Mouse (Mus musculus) limb, embryonic 14.5 days (tissue): Measurements from ENCODE around the gene Gm20388. TPM values are rescaled to one million over a fixed set of nuclear protein-coding genes. Genes with fewer than 3 reads are reported as not detected.

Experiments used
- ATAC-seq: fragments of 200-750 bp; cut with Nextera tagmentation; 2 replicates; pipeline ENCODE4 v1.8.0; 2017; ENCODE audit warnings: low read depth, moderate number of reproducible peaks, moderate TSS enrichment; ENCODE audit not compliant: low FRiP score
- DNase-seq: peaks from one replicate; pipeline ENCODE4 v3.0.0-alpha.2; 2015; ENCODE audit warnings: low spot score
- H3K27ac ChIP-seq: fragments of 300-500 bp; sonication (generic); replicated peaks from 2 replicates; pipeline ENCODE4 v1.5.1; 2014; ENCODE audit warnings: low read depth, mild to moderate bottlenecking, low read length, moderate library complexity, mixed read lengths
- H3K27me3 ChIP-seq: fragments of 300-500 bp; sonication (generic); 2 replicates; pipeline ENCODE4 v1.6.1; 2014; ENCODE audit warnings: low read length, mixed read lengths; ENCODE audit not compliant: control insufficient read depth, insufficient read depth
- H3K36me3 ChIP-seq: fragments of 300-500 bp; sonication (generic); 2 replicates; pipeline ENCODE4 v1.6.1; 2014; ENCODE audit warnings: mild to moderate bottlenecking, low read length, moderate library complexity, mixed read lengths; ENCODE audit not compliant: control insufficient read depth, insufficient read depth
- H3K4me1 ChIP-seq: fragments of 300-500 bp; sonication (generic); 2 replicates; pipeline ENCODE4 v1.6.1; 2014; ENCODE audit warnings: antibody characterized with exemption, low read length, mixed read lengths; ENCODE audit not compliant: control insufficient read depth, insufficient read depth
- H3K4me2 ChIP-seq: fragments of 300-500 bp; sonication (generic); replicated peaks from 2 replicates; pipeline ENCODE4 v1.6.1; 2014; ENCODE audit warnings: low read depth, mild to moderate bottlenecking, low read length, moderate library complexity; ENCODE audit not compliant: severe bottlenecking
- H3K4me3 ChIP-seq: fragments of 300-500 bp; sonication (generic); replicated peaks from 2 replicates; pipeline ENCODE4 v1.5.1; 2014; ENCODE audit warnings: low read length
- H3K9ac ChIP-seq: fragments of 300-500 bp; sonication (generic); 2 replicates; pipeline ENCODE4 v1.6.1; 2014; ENCODE audit warnings: mild to moderate bottlenecking, low read depth, low read length, moderate library complexity; ENCODE audit not compliant: severe bottlenecking
- H3K9me3 ChIP-seq: fragments of 300-500 bp; sonication (generic); 2 replicates; pipeline ENCODE4 v1.6.1; 2016; ENCODE audit warnings: low read length; ENCODE audit not compliant: control insufficient read depth
- POLR2A ChIP-seq: fragments of 200-500 bp; IDR thresholded peaks from 2 replicates; pipeline ENCODE4 v1.8.0; 2012; ENCODE audit warnings: inconsistent platforms, mild to moderate bottlenecking, moderate library complexity, borderline replicate concordance; ENCODE audit not compliant: insufficient read depth, insufficient read length; ENCODE audit errors: extremely low read depth
- WGBS: fragments of 180-500 bp; shearing (Covaris S2); extraction: QIAGEN DNeasy Blood & Tissue Kit; methylation state at CpG from one replicate; pipeline ENCODE4 v1.1.7; 2014; 5-methylcytosine and 5-hydroxymethylcytosine counted together
- polyA plus RNA-seq, 2 experiments: library from polyadenylated mRNA; depleted of rRNA in 1 of 2; stranded (reverse) in 1 of 2; unstranded in 1 of 2; fragments of >200 nt; fragmentation: Nextera tagmentation in 1 of 2; extraction: Ambion mirVana in 1 of 2; gene quantifications; 2 replicates each; pipeline versions ENCODE4 v1.2.1 to v1.2.3; 2012 to 2014

Gm20388 gene
- polyA plus RNA-seq, 2 experiments = 1.9 to 49.9 TPM

GRCm38 (mm10) chr8:124216951-124217350, 4306.3 kb downstream of the Gm20388 start:
- no peaks in the 10 kb centered on the region for H3K4me1 ChIP-seq
- TF ChIP-seq POLR2A = no peak
- no peaks in the 10 kb centered on the region for H3K9me3 ChIP-seq
- no peak overlapping the region for H3K4me3 ChIP-seq
- ATAC-seq (no peak), DNase-seq (no peak)
- no peak overlapping the region for H3K27ac ChIP-seq
- no peak overlapping the region for H3K4me2 ChIP-seq
- no peak overlapping the region for H3K9ac ChIP-seq
- no peaks in the 10 kb centered on the region for H3K27me3 ChIP-seq
- no peaks in the 10 kb centered on the region for H3K36me3 ChIP-seq

GRCm38 (mm10) chr8:124229883-124230282, 4319.2 kb downstream of the Gm20388 start:
- 73% methylated on average over 2 of the region's 2 CpGs for WGBS
- Histone ChIP-seq H3K27me3 (no peaks in the 10 kb centered on the region), H3K4me3 (no peak overlapping the region), H3K9ac (no peak overlapping the region), H3K4me2 (no peak overlapping the region), H3K27ac (no peak overlapping the region), H3K4me1 (peaks cover 17% of the 10 kb centered on the region), H3K9me3 (no peaks in the 10 kb centered on the region), H3K36me3 (no peaks in the 10 kb centered on the region)
- no peak for TF ChIP-seq POLR2A
- DNase-seq (no peak), ATAC-seq (no peak)

GRCm38 (mm10) chr8:124230496-124231175, 4320.0 kb downstream of the Gm20388 start:
- DNase-seq (no peak), ATAC-seq (0 out of 2 replicates have a peak, but pooled peaks have one; percentile 2)
- Histone ChIP-seq H3K9ac (no peak overlapping the region; the same call in 1 of the 2 replicates), H3K9me3 (no peaks in the 10 kb centered on the region), H3K4me1 (peaks cover 17% of the 10 kb centered on the region), H3K4me3 (peak overlapping the region; percentile 89), H3K27me3 (no peaks in the 10 kb centered on the region), H3K27ac (no peak overlapping the region), H3K4me2 (peak overlapping the region; percentile 94), H3K36me3 (no peaks in the 10 kb centered on the region)
- TF ChIP-seq POLR2A = no peak
- WGBS = 53% methylated on average over 8 of the region's 8 CpGs

GRCm38 (mm10) chr8:124231176-124231484, 4320.5 kb downstream of the Gm20388 start, which contains the start of gene Galnt2:
TSS of gene Galnt2 (plus strand) at chr8:124231391.
- H3K27me3 ChIP-seq = no peaks in the 10 kb centered on the region
- H3K4me2 ChIP-seq = peak within 1 kb of the TSS; percentile 94
- TF ChIP-seq POLR2A = no peak
- peak; percentile 84 for DNase-seq
- H3K27ac ChIP-seq = peak within 1 kb of the TSS; percentile 55; the same call in 1 of the 2 replicates
- H3K9ac ChIP-seq = peak within 1 kb of the TSS; percentile 87
- peaks cover 17% of the 10 kb centered on the region for H3K4me1 ChIP-seq
- ATAC-seq = peak; percentile 89
- H3K9me3 ChIP-seq = no peaks in the 10 kb centered on the region
- no peaks in the 10 kb centered on the region for H3K36me3 ChIP-seq
- 3% methylated on average over 8 of the region's 53 CpGs for WGBS
- peak within 1 kb of the TSS; percentile 89 for H3K4me3 ChIP-seq

GRCm38 (mm10) chr8:124231485-124232279, 4321.0 kb downstream of the Gm20388 start:
- peak; percentile 83 for ATAC-seq
- DNase-seq = peak; percentile 29

More at GRCm38 (mm10) chr8:124231485-124232279, 4321.0 kb downstream of the Gm20388 start:
- Histone ChIP-seq H3K27ac (peak overlapping the region; percentile 55; the same call in 1 of the 2 replicates), H3K4me1 (peaks cover 17% of the 10 kb centered on the region), H3K9ac (peak overlapping the region; percentile 87), H3K4me2 (peak overlapping the region; percentile 94), H3K4me3 (peak overlapping the region; percentile 89), H3K36me3 (no peaks in the 10 kb centered on the region), H3K9me3 (no peaks in the 10 kb centered on the region), H3K27me3 (no peaks in the 10 kb centered on the region)
- no peak for TF ChIP-seq POLR2A
- WGBS = under 1% methylated on average over 65 of the region's 83 CpGs
